Mouse (Mus musculus) heart, postnatal 0 days (tissue): ENCODE results near the gene Efnb3. TPM values are rescaled to one million over a fixed set of nuclear protein-coding genes. Genes with fewer than 3 reads are reported as not detected.
A peak's percentile ranks its signal among the peaks of the same experiment; 100 is the strongest.

ENCODE experiments used
- ATAC-seq: fragments of 200-750 bp; cut with Nextera tagmentation; 2 replicates; pipeline ENCODE4 v1.8.0; 2017; ENCODE audit warnings: low read depth, moderate number of reproducible peaks, moderate library complexity; ENCODE audit not compliant: insufficient read depth
- DNase-seq: peaks from one replicate; pipeline ENCODE4 v3.0.0-alpha.2; 2016; ENCODE audit warnings: low spot score
- H3K27ac ChIP-seq: fragments of 300-500 bp; sonication (generic); 2 replicates; pipeline ENCODE4 v1.5.1; 2014; ENCODE audit warnings: low read depth, mild to moderate bottlenecking
- H3K27me3 ChIP-seq: fragments of 300-500 bp; sonication (generic); 2 replicates; pipeline ENCODE4 v1.6.1; 2014; ENCODE audit warnings: low read length, mixed read lengths; ENCODE audit not compliant: control insufficient read depth, insufficient read depth
- H3K36me3 ChIP-seq: fragments of 300-500 bp; sonication (generic); replicated peaks from 2 replicates; pipeline ENCODE4 v1.6.1; 2014; ENCODE audit warnings: low read length, mixed read lengths; ENCODE audit not compliant: control insufficient read depth, insufficient read depth
- H3K4me1 ChIP-seq: fragments of 300-500 bp; sonication (generic); 2 replicates; pipeline ENCODE4 v1.6.1; 2014; ENCODE audit warnings: antibody characterized with exemption; ENCODE audit not compliant: control insufficient read depth, insufficient read depth
- H3K4me2 ChIP-seq: fragments of 300-500 bp; sonication (generic); 2 replicates; pipeline ENCODE4 v1.6.1; 2014; ENCODE audit warnings: low read depth, mild to moderate bottlenecking, low read length, moderate library complexity
- H3K4me3 ChIP-seq: fragments of 300-500 bp; sonication (generic); 2 replicates; pipeline ENCODE4 v1.5.1; 2014; ENCODE audit warnings: low read depth, low read length
- H3K9ac ChIP-seq: fragments of 300-500 bp; sonication (generic); replicated peaks from 2 replicates; pipeline ENCODE4 v1.6.1; 2014; ENCODE audit warnings: low read depth, low read length, mixed read lengths
- H3K9me3 ChIP-seq: fragments of 300-500 bp; sonication (generic); replicated peaks from 2 replicates; pipeline ENCODE4 v1.6.1; 2016; ENCODE audit warnings: low read length; ENCODE audit not compliant: control insufficient read depth
- CTCF ChIP-seq: IDR thresholded peaks from 2 replicates; pipeline ENCODE4 v1.5.1; 2016; ENCODE audit warnings: antibody characterized with exemption, control low read depth, low read depth
- EP300 ChIP-seq: IDR thresholded peaks from 2 replicates; pipeline ENCODE4 v1.6.1; 2016; ENCODE audit warnings: antibody characterized with exemption, low read depth
- WGBS: fragments of 180-500 bp; shearing (Covaris S2); extraction: QIAGEN DNeasy Blood & Tissue Kit; methylation state at CpG from one replicate; pipeline ENCODE4 v1.1.7; 2014; 5-methylcytosine and 5-hydroxymethylcytosine counted together
- polyA plus RNA-seq: library from polyadenylated mRNA; unstranded; fragments of >200 nt; fragmentation: Nextera tagmentation; extraction: Ambion mirVana; gene quantifications from 2 replicates; pipeline ENCODE4 v1.2.1, GENCODE M21; 2015
- total RNA-seq: library from RNA; depleted of rRNA; stranded (reverse); fragments of >200 nt; gene quantifications from 2 replicates; pipeline ENCODE4 v1.2.3, GENCODE M21; 2014; ENCODE audit warnings: low replicate concordance; rRNA removed

Efnb3 gene
- total RNA-seq (70.1 and 79.5 TPM in 2 replicates), polyA plus RNA-seq (69.4 and 75.6 TPM in 2 replicates)

GRCm38 (mm10) chr11:69559851-69560765 lies at the start of gene Efnb3:
Gene Efnb3 (minus strand): TSS chr11:69560205.
- Histone ChIP-seq H3K4me1 (0 out of 2 replicates have a peak, but pooled peaks cover 12% of the 10 kb centered on the region), H3K9ac (peak within 1 kb of the TSS; percentile 85), H3K4me2 (peak within 1 kb of the TSS; percentile 85), H3K36me3 (peaks cover 26% of the 10 kb centered on the region; the same call in 1 of the 2 replicates), H3K4me3 (peak within 1 kb of the TSS; percentile 69), H3K27ac (peak within 1 kb of the TSS; percentile 97), H3K27me3 (no peaks in the 10 kb centered on the region), H3K9me3 (no peaks in the 10 kb centered on the region)
- ATAC-seq (peak; percentile 52), DNase-seq (peak; percentile 84)
- 1% methylated on average over 58 of the region's 59 CpGs for WGBS
- TF ChIP-seq EP300, result no peak; the same call in 1 of the 2 replicates
- TF ChIP-seq CTCF, result no peak

GRCm38 (mm10) chr11:69609416-69609815 lies 49.4 kb upstream of the Efnb3 start:
- H3K27ac ChIP-seq, result no peak overlapping the region
- H3K9me3 ChIP-seq, result no peaks in the 10 kb centered on the region
- no peaks in the 10 kb centered on the region for H3K27me3 ChIP-seq
- no peak overlapping the region for H3K4me2 ChIP-seq
- 59% methylated on average over 7 of the region's 7 CpGs for WGBS
- peaks cover 20% of the 10 kb centered on the region for H3K4me1 ChIP-seq
- no peak overlapping the region for H3K4me3 ChIP-seq
- DNase-seq (no peak), ATAC-seq (no peak)
- H3K9ac ChIP-seq, result no peak overlapping the region
- no peak for TF ChIP-seq CTCF
- no peak for TF ChIP-seq EP300
- H3K36me3 ChIP-seq, result no peaks in the 10 kb centered on the region

GRCm38 (mm10) chr11:69608525-69608924 lies 48.5 kb upstream of the Efnb3 start:
- 87% methylated on average over 3 of the region's 3 CpGs for WGBS
- H3K9ac ChIP-seq, result no peak overlapping the region
- no peaks in the 10 kb centered on the region for H3K27me3 ChIP-seq
- ATAC-seq (no peak), DNase-seq (no peak)
- H3K4me1 ChIP-seq, result peaks cover 25% of the 10 kb centered on the region
- H3K27ac ChIP-seq, result no peak overlapping the region
- TF ChIP-seq EP300 (no peak), CTCF (no peak)
- H3K4me3 ChIP-seq, result no peak overlapping the region
- H3K9me3 ChIP-seq, result no peaks in the 10 kb centered on the region
- no peak overlapping the region for H3K4me2 ChIP-seq
- H3K36me3 ChIP-seq, result no peaks in the 10 kb centered on the region

DNA sequence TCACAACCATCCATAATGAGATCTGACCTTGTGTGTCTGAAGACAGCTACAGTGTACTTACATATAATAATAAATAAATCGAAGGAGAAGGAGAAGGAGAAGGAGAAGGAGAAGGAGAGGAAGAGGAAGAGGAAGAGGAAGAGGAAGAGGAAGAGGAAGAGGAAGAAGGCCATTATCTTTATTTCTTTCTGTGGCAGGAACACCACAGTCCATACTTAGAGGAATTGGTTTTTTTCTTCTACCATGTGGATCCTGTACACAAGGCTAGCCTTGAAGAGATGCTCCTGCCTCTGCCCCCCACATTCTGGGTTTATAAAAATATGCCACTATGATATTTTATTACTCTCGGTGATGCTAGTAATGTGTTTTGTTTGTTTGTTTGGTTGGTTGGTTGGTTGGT lies 46.8 kb upstream of the Efnb3 start:
- H3K4me2 ChIP-seq, result no peak overlapping the region
- H3K9me3 ChIP-seq, result no peaks in the 10 kb centered on the region
- H3K9ac ChIP-seq, result no peak overlapping the region
- no peaks in the 10 kb centered on the region for H3K27me3 ChIP-seq
- TF ChIP-seq CTCF, result no peak
- TF ChIP-seq EP300, result no peak
- no peak for ATAC-seq
- peaks cover 35% of the 10 kb centered on the region for H3K4me1 ChIP-seq
- no peaks in the 10 kb centered on the region for H3K36me3 ChIP-seq
- WGBS, result 75% methylated on average over 2 of the region's 2 CpGs
- no peak overlapping the region for H3K27ac ChIP-seq
- no peak for DNase-seq
- no peak overlapping the region for H3K4me3 ChIP-seq

DNA sequence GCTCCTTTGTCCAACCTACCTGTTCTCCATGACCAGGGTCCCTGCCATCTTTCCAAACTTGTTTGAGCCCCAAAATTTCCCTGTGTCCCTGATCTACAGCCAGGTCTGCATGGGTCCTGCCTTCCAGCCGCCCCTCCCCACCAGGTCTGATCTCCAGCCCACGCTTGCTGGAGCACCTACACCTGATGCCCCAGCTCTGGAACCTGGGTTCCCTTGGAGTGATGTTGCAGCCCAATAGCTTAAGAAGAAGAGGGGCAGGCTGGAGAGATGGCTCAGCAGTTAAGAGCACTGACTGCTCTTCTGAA lies 46.4 kb upstream of the Efnb3 start:
- peaks cover 39% of the 10 kb centered on the region for H3K4me1 ChIP-seq
- ATAC-seq, result no peak
- H3K27ac ChIP-seq, result no peak overlapping the region
- no peaks in the 10 kb centered on the region for H3K9me3 ChIP-seq
- 78% methylated on average over 2 of the region's 2 CpGs for WGBS
- DNase-seq, result no peak
- peak overlapping the region; percentile 66 for H3K4me3 ChIP-seq
- no peaks in the 10 kb centered on the region for H3K36me3 ChIP-seq
- peak overlapping the region; percentile 97 for H3K4me2 ChIP-seq
- H3K9ac ChIP-seq, result no peak overlapping the region
- H3K27me3 ChIP-seq, result no peaks in the 10 kb centered on the region
- no peak for TF ChIP-seq CTCF
- TF ChIP-seq EP300, result no peak
